Mouse (Mus musculus) urinary bladder, postnatal 25 days (tissue): ENCODE data around the gene Efs.

Source experiments
- DNase-seq: peaks from one replicate; pipeline ENCODE4 v3.0.0; 2022; ENCODE audit warnings: low spot score

The Efs gene

DNA sequence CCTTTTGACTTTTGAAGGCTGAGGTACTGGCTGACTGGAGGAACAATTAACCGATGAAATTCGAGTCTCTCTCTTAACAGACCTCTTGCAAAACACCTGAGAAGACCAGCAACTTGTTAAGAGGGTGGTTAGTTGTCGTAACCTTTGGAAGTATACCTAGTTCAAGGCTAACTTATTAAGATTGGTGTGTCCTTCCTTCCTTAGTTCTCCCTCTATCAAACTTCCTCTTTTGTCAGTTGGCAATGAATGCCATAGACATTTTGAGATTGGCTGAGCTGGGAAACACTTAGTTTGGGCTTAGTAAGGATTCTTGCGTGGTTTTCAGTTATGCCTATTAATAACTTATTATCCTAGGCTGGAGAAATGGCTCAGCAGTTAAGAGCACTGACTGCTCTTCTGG lies 57.9 kb downstream of the Efs start:
- DNase-seq, result no peak

DNA sequence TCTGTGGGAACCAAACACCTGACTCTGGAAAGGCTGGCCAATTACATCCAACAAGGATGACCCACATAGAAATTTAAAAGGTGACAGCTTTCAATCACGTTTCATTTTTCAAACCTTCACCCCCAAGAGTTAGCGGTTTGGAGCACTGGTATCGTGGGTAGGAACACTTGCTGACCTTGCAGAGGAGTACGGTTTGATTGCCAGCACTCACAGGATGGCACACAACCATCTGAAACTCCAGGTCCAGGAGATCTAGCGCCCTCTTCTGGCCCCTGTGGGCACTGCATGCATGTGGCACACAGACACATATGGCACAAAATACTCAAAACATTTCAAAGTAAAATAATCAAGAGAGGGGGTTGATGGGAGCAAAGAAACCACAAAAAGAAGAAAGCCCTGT lies 59.0 kb downstream of the Efs start:
- no peak for DNase-seq
